Mouse (Mus musculus): ENCODE data around the gene Ctxn1. TPM values are rescaled to one million over a fixed set of nuclear protein-coding genes. Genes with fewer than 3 reads are reported as not detected.
"Not testable (repeated sequence)": the region's sequence is repeated elsewhere in the genome, so short reads cannot be mapped to it uniquely, and the experiment has no call there.

The Ctxn1 gene
- 1 to 10 TPM in 1 of 2 experiments, under 1 TPM in 1; 0.75 to 1.1 TPM for total RNA-seq (2021)

- DNase-seq (ENCODE audit: low spot score): peak; percentile 86
- intact Hi-C loops (cut with DNase I): loop anchor here (2.0 to 10.0 kb wide), 3 partner anchors 16 to 416 kb away; partner anchors contain the start of gene Timm44
These were observed at the start of gene Ctxn1 for GRCm38 (mm10) chr8:4259125-4259804. Ctxn1 (minus strand) TSS chr8:4259274.

- DNase-seq (ENCODE audit: low spot score): no peak
- intact Hi-C loops (cut with DNase I): no loop called here
These were observed 46.8 kb upstream of the Ctxn1 start for GRCm38 (mm10) chr8:4305838-4306237.

- intact Hi-C loops (cut with DNase I): no loop called here
- no peak for DNase-seq (ENCODE audit: low spot score)
These were observed 45.1 kb upstream of the Ctxn1 start for GRCm38 (mm10) chr8:4304124-4304547.

- DNase-seq (ENCODE audit: low spot score): no peak
- intact Hi-C loops (cut with DNase I): no loop called here
These were observed 38.7 kb upstream of the Ctxn1 start for GRCm38 (mm10) chr8:4297822-4298221.

- intact Hi-C loops (cut with DNase I): no loop called here
- no peak for DNase-seq (ENCODE audit: low spot score)
These were observed 33.7 kb upstream of the Ctxn1 start for GRCm38 (mm10) chr8:4292738-4293137.

- intact Hi-C loops (cut with DNase I): loop anchor here (5.0 kb wide), 1 partner anchor 46 kb away; no protein-coding TSS in a partner anchor
- no peak for DNase-seq (ENCODE audit: low spot score)
These were observed 17.0 kb upstream of the Ctxn1 start for GRCm38 (mm10) chr8:4276111-4276465.

- DNase-seq (ENCODE audit: low spot score): peak; percentile 90
- intact Hi-C loops (cut with DNase I): loop anchor here (2.0 to 5.0 kb wide), 2 partner anchors 17 to 47 kb away; partner anchors contain the start of gene Ctxn1
These were observed 16.4 kb upstream of the Ctxn1 start, which contains the start of gene Timm44 for GRCm38 (mm10) chr8:4275275-4276110. Timm44 (minus strand) TSS chr8:4275913.

- DNase-seq (ENCODE audit: low spot score): no peak
- intact Hi-C loops (cut with DNase I): no loop called here
These were observed 10.5 kb upstream of the Ctxn1 start for GRCm38 (mm10) chr8:4269609-4270008.

- intact Hi-C loops (cut with DNase I): no loop called here
These were observed 8.6 kb upstream of the Ctxn1 start for GRCm38 (mm10) chr8:4267627-4268026.

GRCm38 (mm10) chr8:4265160-4265914 lies 6.3 kb upstream of the Ctxn1 start:
- no peak for DNase-seq (ENCODE audit: low spot score)
- intact Hi-C loops (cut with DNase I): no loop called here

More at GRCm38 (mm10) chr8:4267627-4268026, 8.6 kb upstream of the Ctxn1 start:
- DNase-seq (ENCODE audit: low spot score): no peak

GRCm38 (mm10) chr8:4263105-4263791 lies 4.2 kb upstream of the Ctxn1 start:
- intact Hi-C loops (cut with DNase I): no loop called here
- no peak for DNase-seq (ENCODE audit: low spot score)

- DNase-seq (ENCODE audit: low spot score): no peak
- intact Hi-C loops (cut with DNase I): loop anchor here (2.0 to 10.0 kb wide), 3 partner anchors 15 to 415 kb away; partner anchors contain the start of gene Timm44
These were observed 714 bp upstream of the Ctxn1 start for GRCm38 (mm10) chr8:4259805-4260170.

- DNase-seq (ENCODE audit: low spot score): no peak
- intact Hi-C loops (cut with DNase I): loop anchor here (2.0 to 10.0 kb wide), 3 partner anchors 16 to 416 kb away; partner anchors contain the start of gene Timm44
These were observed 396 bp downstream of the Ctxn1 start for GRCm38 (mm10) chr8:4258678-4259077.

- DNase-seq (ENCODE audit: low spot score): no peak
- intact Hi-C loops (cut with DNase I): loop anchor here (2.0 to 10.0 kb wide), 3 partner anchors 17 to 417 kb away; partner anchors contain the start of gene Timm44
These were observed 841 bp downstream of the Ctxn1 start for GRCm38 (mm10) chr8:4258233-4258632.

- DNase-seq (ENCODE audit: low spot score): no peak
- intact Hi-C loops (cut with DNase I): loop anchor here (5.0 to 10.0 kb wide), 2 partner anchors 65 to 417 kb away; no protein-coding TSS in a partner anchor
These were observed 1.7 kb downstream of the Ctxn1 start for GRCm38 (mm10) chr8:4257350-4257749.

GRCm38 (mm10) chr8:4256911-4257310 lies 2.2 kb downstream of the Ctxn1 start:
- no peak for DNase-seq (ENCODE audit: low spot score)
- intact Hi-C loops (cut with DNase I): loop anchor here (5.0 to 10.0 kb wide), 2 partner anchors 65 to 418 kb away; no protein-coding TSS in a partner anchor

- intact Hi-C loops (cut with DNase I): loop anchor here (5.0 to 10.0 kb wide), 2 partner anchors 63 to 419 kb away; no protein-coding TSS in a partner anchor
- not testable (repeated sequence) for DNase-seq (ENCODE audit: low spot score)
These were observed 3.6 kb downstream of the Ctxn1 start for GRCm38 (mm10) chr8:4255471-4255870.

GRCm38 (mm10) chr8:4254001-4254400 lies 5.1 kb downstream of the Ctxn1 start:
- intact Hi-C loops (cut with DNase I): loop anchor here (5.0 to 10.0 kb wide), 3 partner anchors 118 to 421 kb away; no protein-coding TSS in a partner anchor
- DNase-seq (ENCODE audit: low spot score): no peak

Measured in heart, postnatal 25 days (tissue).